Mouse (Mus musculus) heart, embryonic 14.5 days (tissue): Measurements from ENCODE around the gene Cldn10. TPM values are rescaled to one million over a fixed set of nuclear protein-coding genes. Genes with fewer than 3 reads are reported as not detected.
A peak's percentile ranks its signal among the peaks of the same experiment; 100 is the strongest.
"Not testable (repeated sequence)": the region's sequence is repeated elsewhere in the genome, so short reads cannot be mapped to it uniquely, and the experiment has no call there.

Source experiments
- ATAC-seq: fragments of 200-750 bp; cut with Nextera tagmentation; 2 replicates; pipeline ENCODE4 v1.8.0; 2017; ENCODE audit warnings: low read depth, moderate TSS enrichment; ENCODE audit not compliant: insufficient number of reproducible peaks, insufficient read depth, low FRiP score
- H3K27ac ChIP-seq, 2 experiments: fragments of 200-500 bp in 1 of 2; fragments of 300-500 bp in 1 of 2; sonication (generic) in 1 of 2; replicated peaks in 1 of 2; 2 replicates each; pipeline ENCODE4 v1.5.1; 2012 to 2014; ENCODE audit warnings: low read depth in 2 of 2, low read length in 2 of 2, control low read depth in 1 of 2, mild to moderate bottlenecking in 1 of 2, mixed read lengths in 1 of 2; ENCODE audit not compliant: control insufficient read depth in 1 of 2, insufficient read depth in 1 of 2
- H3K27me3 ChIP-seq: fragments of 300-500 bp; sonication (generic); 2 replicates; pipeline ENCODE4 v1.6.1; 2014; ENCODE audit warnings: mild to moderate bottlenecking, low read length, control low read depth; ENCODE audit not compliant: control insufficient read depth, insufficient read depth
- H3K36me3 ChIP-seq: fragments of 300-500 bp; sonication (generic); 2 replicates; pipeline ENCODE4 v1.6.1; 2014; ENCODE audit warnings: mild to moderate bottlenecking, control low read depth, low read length, mixed read lengths; ENCODE audit not compliant: control insufficient read depth, insufficient read depth
- H3K4me1 ChIP-seq, 2 experiments: fragments of 200-500 bp in 1 of 2; fragments of 300-500 bp in 1 of 2; sonication (generic) in 1 of 2; 2 replicates each; pipeline ENCODE4 v1.6.1; 2012 to 2014; ENCODE audit warnings: low read length in 2 of 2, control low read depth in 1 of 2, mixed read lengths in 1 of 2; ENCODE audit not compliant: control insufficient read depth in 2 of 2, insufficient read depth in 2 of 2
- H3K4me2 ChIP-seq: fragments of 300-500 bp; sonication (generic); 2 replicates; pipeline ENCODE4 v1.6.1; 2014; ENCODE audit warnings: mild to moderate bottlenecking, low read length
- H3K4me3 ChIP-seq, 2 experiments: fragments of 200-500 bp in 1 of 2; fragments of 300-500 bp in 1 of 2; sonication (generic) in 1 of 2; 2 replicates each; pipeline ENCODE4 v1.5.1; 2012 to 2014; ENCODE audit warnings: low read length in 2 of 2, mild to moderate bottlenecking in 2 of 2, control low read depth in 1 of 2, low read depth in 1 of 2, moderate library complexity in 1 of 2; ENCODE audit not compliant: control insufficient read depth in 1 of 2, insufficient read depth in 1 of 2
- H3K9ac ChIP-seq: fragments of 300-500 bp; sonication (generic); 2 replicates; pipeline ENCODE4 v1.6.1; 2014; ENCODE audit warnings: mild to moderate bottlenecking, low read length
- H3K9me3 ChIP-seq: fragments of 300-500 bp; sonication (generic); 2 replicates; pipeline ENCODE4 v1.6.1; 2016; ENCODE audit warnings: low read length, control low read depth; ENCODE audit not compliant: control insufficient read depth
- WGBS: fragments of 180-500 bp; shearing (Covaris S2); extraction: QIAGEN DNeasy Blood & Tissue Kit; methylation state at CpG from one replicate; pipeline ENCODE4 v1.1.7; 2014; 5-methylcytosine and 5-hydroxymethylcytosine counted together
- polyA plus RNA-seq: library from polyadenylated mRNA; unstranded; fragments of >200 nt; fragmentation: Nextera tagmentation; extraction: Ambion mirVana; gene quantifications from 2 replicates; pipeline ENCODE4 v1.2.1, GENCODE M21; 2014

Cldn10 gene
- polyA plus RNA-seq, 1 experiment from 2014 or later: 0.45 TPM

DNA sequence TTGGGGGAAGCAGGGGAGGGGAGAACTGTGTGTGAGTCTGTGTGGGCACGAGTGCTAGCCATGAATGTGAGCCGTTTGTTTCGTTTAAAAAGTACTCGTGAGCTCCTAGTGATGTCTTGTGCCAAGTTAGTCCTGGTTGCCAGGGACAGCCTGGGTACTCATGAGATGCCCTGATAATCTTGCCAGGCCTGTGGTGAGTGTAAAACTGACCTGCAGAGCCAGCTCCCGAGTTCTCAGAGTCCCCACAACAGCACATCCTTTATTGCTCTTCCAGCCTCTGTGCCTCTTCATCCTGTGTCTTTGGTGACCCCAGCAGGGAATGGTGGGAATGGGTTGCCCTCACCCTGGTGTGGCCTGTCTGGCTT, 9.0 kb downstream of the Cldn10 start:
- WGBS: 56% methylated on average over 5 of the region's 5 CpGs
- Histone ChIP-seq H3K36me3 (no peaks in the 10 kb centered on the region), H3K4me2 (no peak overlapping the region), H3K9me3 (no peaks in the 10 kb centered on the region), H3K4me1 (peaks cover 4 to 6% of the 10 kb centered on the region in 2 experiments; a peak in 1 of 4 replicates), H3K27ac (no peak overlapping the region), H3K9ac (no peak overlapping the region), H3K4me3 (no peak overlapping the region), H3K27me3 (no peaks in the 10 kb centered on the region)
- no peak for ATAC-seq

DNA sequence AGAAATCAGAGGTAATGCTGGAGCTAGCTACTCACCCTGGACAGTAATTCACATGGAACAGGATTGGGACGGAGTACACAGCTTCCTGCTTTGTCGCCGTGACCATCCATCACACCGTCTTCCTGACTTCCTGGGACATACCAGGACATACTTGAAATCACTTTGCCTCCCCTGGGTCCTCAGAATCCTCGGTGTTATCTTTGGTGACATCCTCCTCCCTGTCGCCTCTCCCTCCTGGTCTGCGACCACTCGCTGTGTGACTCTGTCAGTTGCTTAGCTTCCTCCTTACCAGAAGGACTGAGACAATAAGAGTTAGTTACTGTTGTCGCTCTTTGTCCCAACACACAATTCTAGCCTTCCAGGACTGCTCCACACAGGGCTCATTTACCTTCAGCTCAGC, 9.6 kb downstream of the Cldn10 start:
- no peak overlapping the region for H3K4me2 ChIP-seq
- no peaks in the 10 kb centered on the region for H3K36me3 ChIP-seq
- no peak overlapping the region for H3K4me3 ChIP-seq
- no peaks in the 10 kb centered on the region for H3K9me3 ChIP-seq
- H3K27me3 ChIP-seq: no peaks in the 10 kb centered on the region
- 50% methylated on average over 9 of the region's 9 CpGs for WGBS
- no peak overlapping the region for H3K9ac ChIP-seq
- H3K4me1 ChIP-seq: peaks cover 4 to 6% of the 10 kb centered on the region in 2 experiments; a peak in 1 of 4 replicates
- no peak for ATAC-seq
- no peak overlapping the region for H3K27ac ChIP-seq

DNA sequence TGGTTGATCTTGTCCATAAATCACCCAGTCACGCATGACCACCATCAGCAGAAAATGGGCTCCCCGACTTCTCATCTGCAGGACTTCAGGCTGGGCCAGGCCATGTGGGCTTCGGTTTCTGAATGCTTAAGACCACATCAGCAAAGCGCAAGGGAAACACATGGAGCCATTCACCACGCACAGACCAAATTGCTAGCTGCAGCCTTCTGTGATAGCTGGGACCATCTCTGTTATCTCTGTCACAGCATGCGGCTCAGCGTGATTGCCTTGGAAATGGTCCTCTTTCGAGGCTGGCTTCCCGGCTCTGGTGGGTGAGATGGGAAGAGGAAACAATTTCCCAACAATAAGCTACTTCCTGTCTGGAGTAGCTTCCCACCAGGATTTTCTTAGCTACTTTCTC, 12.2 kb downstream of the Cldn10 start:
- 36% methylated on average over 9 of the region's 9 CpGs for WGBS
- H3K27ac ChIP-seq: no peak overlapping the region
- ATAC-seq: no peak

DNA sequence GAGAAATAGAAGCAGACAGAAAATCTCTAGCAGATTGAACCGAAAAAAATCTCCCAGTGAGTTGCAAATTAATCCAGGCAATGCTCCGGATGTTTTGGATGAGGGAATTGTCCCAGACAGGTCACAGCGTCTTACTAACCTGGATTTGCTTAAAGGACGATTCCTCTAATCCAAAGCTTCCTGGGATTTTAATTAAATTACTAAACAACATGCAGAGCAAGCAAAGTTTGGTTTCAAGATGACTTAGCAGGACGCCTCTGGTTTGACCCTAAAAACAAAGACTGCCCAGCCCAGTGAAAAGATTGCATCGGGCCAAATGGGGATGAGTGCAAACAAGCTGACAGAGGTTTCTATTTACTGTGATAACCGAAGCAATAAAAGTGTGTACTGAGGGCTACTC, 16.2 kb downstream of the Cldn10 start:
- WGBS: 43% methylated on average over 7 of the region's 7 CpGs
- Histone ChIP-seq H3K4me1 (peaks cover 0 to 5% of the 10 kb centered on the region in 2 experiments; a peak in 2 of 4 replicates), H3K4me2 (no peak overlapping the region), H3K36me3 (no peaks in the 10 kb centered on the region), H3K9ac (no peak overlapping the region), H3K27ac (no peak overlapping the region), H3K27me3 (no peaks in the 10 kb centered on the region), H3K9me3 (no peaks in the 10 kb centered on the region), H3K4me3 (no peak overlapping the region)
- no peak for ATAC-seq

More for the DNA sequence above, 12.2 kb downstream of the Cldn10 start:
- Histone ChIP-seq H3K4me1 (peaks cover 4 to 6% of the 10 kb centered on the region in 2 experiments; a peak in 1 of 4 replicates), H3K9me3 (no peaks in the 10 kb centered on the region), H3K4me2 (no peak overlapping the region), H3K4me3 (no peak overlapping the region), H3K9ac (no peak overlapping the region), H3K36me3 (no peaks in the 10 kb centered on the region), H3K27me3 (no peaks in the 10 kb centered on the region)

DNA sequence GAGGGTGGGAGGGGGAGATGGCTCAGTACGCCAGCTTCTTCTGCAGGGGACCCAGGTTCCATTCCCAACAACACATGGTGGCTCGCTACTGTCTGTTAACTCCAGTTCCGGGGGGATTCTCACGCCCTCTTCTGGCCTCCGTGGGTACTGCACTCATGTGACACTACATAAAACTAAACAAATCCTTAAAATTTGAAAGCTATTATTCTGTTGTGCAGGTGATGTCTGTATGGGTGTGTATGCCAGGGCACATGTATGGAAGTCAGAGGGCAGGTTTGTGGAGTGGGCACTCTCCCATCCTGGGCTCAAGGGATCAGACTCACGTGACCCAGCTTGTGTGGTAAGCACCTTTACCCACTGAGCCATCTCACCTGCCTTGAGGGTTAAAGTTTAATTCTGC, 16.6 kb downstream of the Cldn10 start:
- Histone ChIP-seq H3K36me3 (no peaks in the 10 kb centered on the region), H3K27me3 (no peaks in the 10 kb centered on the region), H3K4me2 (no peak overlapping the region), H3K27ac (no peak overlapping the region), H3K9me3 (no peaks in the 10 kb centered on the region), H3K4me1 (peaks cover 0 to 6% of the 10 kb centered on the region in 2 experiments; a peak in 2 of 4 replicates), H3K4me3 (no peak overlapping the region), H3K9ac (no peak overlapping the region)
- 43% methylated on average over 6 of the region's 6 CpGs for WGBS
- ATAC-seq: no peak

DNA sequence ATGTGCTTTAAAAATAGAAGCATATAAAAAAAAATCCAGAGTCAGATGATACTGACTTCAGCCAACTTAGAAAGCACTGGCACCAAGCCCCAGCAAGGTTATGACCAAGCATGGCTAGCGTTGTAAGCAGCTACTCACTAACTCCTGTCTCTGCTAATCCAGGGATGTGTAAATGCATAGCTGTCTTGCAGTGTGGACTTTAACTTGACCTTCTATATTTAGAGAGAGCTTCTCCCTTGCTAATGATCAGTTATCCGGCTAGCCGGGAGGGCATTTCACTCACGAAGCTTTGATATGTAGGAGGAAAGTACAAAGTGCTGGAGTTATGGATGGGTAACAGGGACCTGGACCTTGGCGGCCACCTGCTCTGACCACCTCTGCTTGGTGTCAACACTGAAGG, 19.9 kb downstream of the Cldn10 start:
- 56% methylated on average over 5 of the region's 5 CpGs for WGBS
- Histone ChIP-seq H3K27me3 (no peaks in the 10 kb centered on the region), H3K4me2 (no peak overlapping the region), H3K36me3 (no peaks in the 10 kb centered on the region), H3K27ac (no peak overlapping the region), H3K4me1 (peaks cover 0 to 6% of the 10 kb centered on the region in 2 experiments; a peak in 2 of 4 replicates), H3K4me3 (no peak overlapping the region), H3K9ac (no peak overlapping the region), H3K9me3 (no peaks in the 10 kb centered on the region)
- no peak for ATAC-seq

DNA sequence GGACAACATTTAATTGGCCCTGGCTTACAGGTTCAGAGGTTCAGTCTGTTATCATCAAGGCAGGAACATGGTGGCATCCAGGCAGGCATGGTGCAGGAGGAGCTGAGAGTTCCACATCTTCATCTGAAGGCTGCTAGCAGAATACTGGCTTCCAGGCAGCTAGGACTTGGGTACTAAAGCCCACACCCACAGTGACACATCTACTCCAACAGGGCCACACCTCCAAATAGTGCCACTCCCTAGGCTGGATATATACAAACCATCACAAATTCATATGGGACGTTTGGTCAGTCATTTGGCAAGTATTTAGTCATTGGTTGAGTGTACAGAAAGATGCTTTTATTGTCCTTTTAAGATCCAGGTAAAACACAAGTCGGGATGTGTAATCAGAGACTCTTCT, 20.5 kb downstream of the Cldn10 start:
- H3K9me3 ChIP-seq, H3K27ac ChIP-seq, H3K9ac ChIP-seq, H3K4me3 ChIP-seq, H3K4me1 ChIP-seq, H3K4me2 ChIP-seq, H3K27me3 ChIP-seq, ATAC-seq, H3K36me3 ChIP-seq: not testable (repeated sequence)
- 73% methylated on average over 2 of the region's 2 CpGs for WGBS

DNA sequence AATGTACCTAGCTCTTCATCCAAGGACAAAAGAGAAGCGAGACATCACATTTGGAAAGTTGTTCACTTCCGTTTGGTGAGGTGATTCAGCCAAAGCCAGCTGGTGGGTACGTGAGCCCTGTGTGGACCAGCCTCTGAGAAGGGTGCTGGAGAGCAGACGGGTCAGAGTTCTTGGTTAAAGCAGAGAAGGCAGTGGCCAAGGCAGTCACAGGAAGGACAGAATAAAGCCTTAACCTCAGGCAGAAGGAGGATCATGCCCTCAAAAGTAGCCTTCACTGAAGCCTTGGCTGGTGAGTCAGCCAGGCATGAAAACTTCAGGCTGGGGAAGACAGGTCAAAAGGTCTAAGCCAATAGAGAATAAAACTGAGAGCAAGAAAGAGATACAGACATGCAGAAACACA, 22.0 kb downstream of the Cldn10 start:
- Histone ChIP-seq H3K9ac (no peak overlapping the region), H3K4me1 (peaks cover 0 to 6% of the 10 kb centered on the region in 2 experiments; a peak in 2 of 4 replicates), H3K36me3 (no peaks in the 10 kb centered on the region), H3K4me3 (no peak overlapping the region), H3K27ac (0 out of 4 replicates have a peak overlapping the region, but pooled peaks of 1 of the 2 experiments have one; percentile 12), H3K27me3 (no peaks in the 10 kb centered on the region), H3K4me2 (no peak overlapping the region), H3K9me3 (no peaks in the 10 kb centered on the region)
- WGBS: 75% methylated on average over 4 of the region's 4 CpGs
- ATAC-seq: no peak
